Mouse (Mus musculus) liver, adult (tissue): ENCODE measurements around the gene Arhgef6.

Source experiments
- GATA4 ChIP-seq: IDR thresholded peaks from 2 replicates; pipeline ENCODE4 v1.6.1; 2014; ENCODE audit warnings: mild to moderate bottlenecking, low read length; ENCODE audit not compliant: insufficient replicate concordance

Gene Arhgef6

GRCm38 (mm10) chrX:57238572-57238971 lies 100.0 kb downstream of the Arhgef6 start:
- TF ChIP-seq GATA4, result no peak

GRCm38 (mm10) chrX:57235982-57236381 lies 102.5 kb downstream of the Arhgef6 start:
- TF ChIP-seq GATA4, result no peak

GRCm38 (mm10) chrX:57233596-57233995 lies 104.9 kb downstream of the Arhgef6 start:
- no peak for TF ChIP-seq GATA4

- TF ChIP-seq GATA4, result no peak
Observed at GRCm38 (mm10) chrX:57228178-57228577, 110.4 kb downstream of the Arhgef6 start.

GRCm38 (mm10) chrX:57223301-57223700 lies 115.2 kb downstream of the Arhgef6 start:
- TF ChIP-seq GATA4, result no peak

GRCm38 (mm10) chrX:57221881-57222280 lies 116.6 kb downstream of the Arhgef6 start:
- no peak for TF ChIP-seq GATA4

GRCm38 (mm10) chrX:57219563-57219962 lies 119.0 kb downstream of the Arhgef6 start:
- no peak for TF ChIP-seq GATA4

GRCm38 (mm10) chrX:57216271-57216670 lies 122.3 kb downstream of the Arhgef6 start:
- no peak for TF ChIP-seq GATA4

- TF ChIP-seq GATA4, result no peak
Observed at GRCm38 (mm10) chrX:57215495-57215894, 123.0 kb downstream of the Arhgef6 start.

- TF ChIP-seq GATA4, result no peak
Observed at GRCm38 (mm10) chrX:57212862-57213261, 125.7 kb downstream of the Arhgef6 start.

- no peak for TF ChIP-seq GATA4
Observed at GRCm38 (mm10) chrX:57211876-57212275, 126.7 kb downstream of the Arhgef6 start, which contains the start of gene Cd40lg. TSS of gene Cd40lg (plus strand) at chrX:57212143.

- TF ChIP-seq GATA4, result no peak
Observed at GRCm38 (mm10) chrX:57210591-57210990, 127.9 kb downstream of the Arhgef6 start.

GRCm38 (mm10) chrX:57200397-57200796 lies 138.1 kb downstream of the Arhgef6 start:
- no peak for TF ChIP-seq GATA4

GRCm38 (mm10) chrX:57198036-57198435 lies 140.5 kb downstream of the Arhgef6 start:
- no peak for TF ChIP-seq GATA4

- no peak for TF ChIP-seq GATA4
Observed at GRCm38 (mm10) chrX:57196319-57196718, 142.2 kb downstream of the Arhgef6 start.

- no peak for TF ChIP-seq GATA4
Observed at GRCm38 (mm10) chrX:57189335-57189734, 149.2 kb downstream of the Arhgef6 start.

- TF ChIP-seq GATA4, result no peak
Observed at GRCm38 (mm10) chrX:57187301-57187700, 151.2 kb downstream of the Arhgef6 start.

GRCm38 (mm10) chrX:57183359-57183758 lies 155.2 kb downstream of the Arhgef6 start:
- TF ChIP-seq GATA4, result no peak
